In genomic region chr2:118903333-118903741, GRCm38 (mm10) we compare ENCODE assay signal across 8 mouse cellular contexts. TPM values are rescaled to one million over a fixed set of nuclear protein-coding genes. Genes with fewer than 3 reads are reported as not detected.
A peak's percentile ranks its signal among the peaks of the same experiment; 100 is the strongest.
DNase-seq lines count a peak whose midpoint lies in the region; ATAC-seq and TF ChIP-seq lines count a peak whose summit lies in the region.

No protein-coding gene starts in this region.

- no peak for TF ChIP-seq POLR2A in thymus, adult 2 months (IDR thresholded peaks at IDR 0.05; ENCODE audit: control insufficient read depth, extremely low read depth, insufficient read depth, low read length, poor library complexity)

- H3K9ac ChIP-seq in kidney, postnatal 0 days (ENCODE audit: low read depth, low read length) = no peak overlapping the region

- no peaks in the 10 kb centered on the region for H3K9me3 ChIP-seq in kidney, postnatal 0 days (replicated peaks; ENCODE audit: low read length)

- no peak for TF ChIP-seq CTCF in kidney, postnatal 0 days (IDR thresholded peaks at IDR 0.05; ENCODE audit: low read depth)
- no peak for TF ChIP-seq CTCF in thymus, adult 2 months (IDR thresholded peaks at IDR 0.05; ENCODE audit: borderline replicate concordance, control insufficient read depth, extremely low read depth, insufficient read depth, low read length, poor library complexity)

- ATAC-seq in kidney, postnatal 0 days (replicated peaks; ENCODE audit: low FRiP score, low read depth) = no peak

- H3K4me1 ChIP-seq in kidney, postnatal 0 days (replicated peaks; ENCODE audit: insufficient read depth, low read length) = peaks cover 9% of the 10 kb centered on the region; the same call in 1 of the 2 replicates
- peaks cover 29% of the 10 kb centered on the region for H3K4me1 ChIP-seq in thymus, adult 2 months (replicated peaks; ENCODE audit: control insufficient read depth, insufficient read depth, low read length)

- peak overlapping the region; percentile 99 for H3K4me2 ChIP-seq in kidney, postnatal 0 days (ENCODE audit: low read length)

- H3K36me3 ChIP-seq in kidney, postnatal 0 days (ENCODE audit: insufficient read depth, low read length) = no peaks in the 10 kb centered on the region
- no peaks in the 10 kb centered on the region for H3K36me3 ChIP-seq in thymus, adult 2 months (ENCODE audit: control insufficient read depth, insufficient read depth, low read length)

- H3K27ac ChIP-seq in kidney, postnatal 0 days = no peak overlapping the region
- no peak overlapping the region for H3K27ac ChIP-seq in thymus, adult 2 months (ENCODE audit: control insufficient read depth, insufficient read depth, low read length)

- peaks cover 14% of the 10 kb centered on the region; the same call in 1 of the 2 replicates for H3K27me3 ChIP-seq in kidney, postnatal 0 days (ENCODE audit: insufficient read depth, low read length)
- H3K27me3 ChIP-seq in thymus, adult 2 months (ENCODE audit: control insufficient read depth, insufficient read depth, low read length) = peaks cover 23% of the 10 kb centered on the region

- peak overlapping the region; percentile 86; the same call in 1 of the 2 replicates for H3K4me3 ChIP-seq in kidney, postnatal 0 days (replicated peaks; ENCODE audit: low read depth, low read length)
- H3K4me3 ChIP-seq in thymus, adult 2 months (ENCODE audit: control insufficient read depth, insufficient read depth, low read length) = no peak overlapping the region

- no peak for DNase-seq in kidney, postnatal 0 days (ENCODE audit: low spot score)
- DNase-seq in kidney, postnatal 4 days = no peak
- DNase-seq in cerebellum, postnatal 10 days = peak; percentile 72 to 76
- peak; percentile 14 for DNase-seq in heart, postnatal 25 days (ENCODE audit: low spot score)
- DNase-seq in lung, postnatal 4 days = peak; percentile 38 to 54
- no peak for DNase-seq in urinary bladder, postnatal 4 days (ENCODE audit: low spot score in 2 of 2)
- DNase-seq in thymus, postnatal 25 days = no peak
- DNase-seq in thymus, adult 2 months = no peak

- 21% methylated on average over 10 of the region's 10 CpGs for WGBS in kidney, postnatal 0 days
- 70% methylated on average over 10 of the region's 10 CpGs for WGBS in thymus, adult 2 months

- intact Hi-C loops in heart, postnatal 25 days (cut with DNase I) = loop anchor here (2.0 kb wide), 1 partner anchor 69 kb away; no protein-coding TSS in a partner anchor

RNA-seq across cellular contexts. Expression of gene Bahd1, which starts 3.2 kb away (rescaled TPM):
- 3.3 TPM in 2 replicates for polyA plus RNA-seq in kidney, postnatal 0 days (2015; fragmentation: Nextera tagmentation; extraction: Ambion mirVana)
- 10 to 100 TPM; 14.7 to 18.2 TPM for total RNA-seq in heart, postnatal 25 days (2021)
- 38.7 and 40.0 TPM in 2 replicates for polyA plus RNA-seq in thymus, adult 2 months (2012; rRNA removed)

RNA-seq across cellular contexts. Expression of gene Chst14, which starts 23.0 kb away (rescaled TPM):
- polyA plus RNA-seq in kidney, postnatal 0 days (2015; fragmentation: Nextera tagmentation; extraction: Ambion mirVana) = 23.9 and 25.1 TPM in 2 replicates
- total RNA-seq in heart, postnatal 25 days (2021) = 1 to 10 TPM; 9.3 to 9.8 TPM
- 9.0 and 10.3 TPM in 2 replicates for polyA plus RNA-seq in thymus, adult 2 months (2012; rRNA removed)

RNA-seq across cellular contexts. Expression of gene Ivd, which starts 41.6 kb away (rescaled TPM):
- 68.9 and 79.2 TPM in 2 replicates for polyA plus RNA-seq in kidney, postnatal 0 days (2015; fragmentation: Nextera tagmentation; extraction: Ambion mirVana)
- total RNA-seq in heart, postnatal 25 days (2021) = 100 to 1,000 TPM; 297 to 304 TPM
- polyA plus RNA-seq in thymus, adult 2 months (2012; rRNA removed) = 48.3 and 50.6 TPM in 2 replicates

Comparison
In these comparisons a context has a peak if more than half of its experiments do, and no peak if none do; other contexts are left out.
1. DNase-seq: peak in cerebellum, postnatal 10 days (2 of 2), heart, postnatal 25 days (single experiment) and lung, postnatal 4 days (2 of 2); none in kidney, postnatal 0 days (single experiment), kidney, postnatal 4 days (0 of 2), urinary bladder, postnatal 4 days (0 of 2), thymus, postnatal 25 days (single experiment) and thymus, adult 2 months (single experiment).